Mouse (Mus musculus) erythroblast, embryonic 14.5 days (primary cell): ENCODE measurements around the gene Uncx. TPM values are rescaled to one million over a fixed set of nuclear protein-coding genes. Genes with fewer than 3 reads are reported as not detected.

Experiments
- H3K27me3 ChIP-seq: 2 replicates; pipeline ENCODE4 v1.6.1; 2012; ENCODE audit warnings: inconsistent platforms; ENCODE audit not compliant: control insufficient read depth
- H3K36me3 ChIP-seq: 2 replicates; pipeline ENCODE4 v1.6.1; 2012; ENCODE audit warnings: mild to moderate bottlenecking, inconsistent platforms; ENCODE audit not compliant: control insufficient read depth
- H3K4me1 ChIP-seq: 2 replicates; pipeline ENCODE4 v1.6.1; 2012; ENCODE audit warnings: inconsistent platforms; ENCODE audit not compliant: control insufficient read depth
- H3K4me3 ChIP-seq: replicated peaks from 2 replicates; pipeline ENCODE3; 2012; ENCODE audit warnings: moderate library complexity, mild to moderate bottlenecking, inconsistent platforms
- H3K9me3 ChIP-seq: 2 replicates; pipeline ENCODE4 v1.6.1; 2012; ENCODE audit warnings: low read length, inconsistent platforms, mixed read lengths; ENCODE audit not compliant: control insufficient read depth
- GATA1 ChIP-seq: IDR thresholded peaks from 2 replicates; pipeline ENCODE4 v1.6.1; 2012; ENCODE audit warnings: low read length, inconsistent platforms, mixed read lengths
- TAL1 ChIP-seq: IDR thresholded peaks from 3 replicates; pipeline ENCODE4 v1.6.1; 2012; ENCODE audit warnings: low read length, inconsistent platforms, mixed read lengths
- polyA plus RNA-seq: library from polyadenylated mRNA; stranded (reverse); fragments of >175 nt; gene quantifications from 2 replicates; pipeline ENCODE4 v1.2.3, GENCODE M21; 2012

Gene Uncx
- polyA plus RNA-seq, 1 experiment: not detected

DNA sequence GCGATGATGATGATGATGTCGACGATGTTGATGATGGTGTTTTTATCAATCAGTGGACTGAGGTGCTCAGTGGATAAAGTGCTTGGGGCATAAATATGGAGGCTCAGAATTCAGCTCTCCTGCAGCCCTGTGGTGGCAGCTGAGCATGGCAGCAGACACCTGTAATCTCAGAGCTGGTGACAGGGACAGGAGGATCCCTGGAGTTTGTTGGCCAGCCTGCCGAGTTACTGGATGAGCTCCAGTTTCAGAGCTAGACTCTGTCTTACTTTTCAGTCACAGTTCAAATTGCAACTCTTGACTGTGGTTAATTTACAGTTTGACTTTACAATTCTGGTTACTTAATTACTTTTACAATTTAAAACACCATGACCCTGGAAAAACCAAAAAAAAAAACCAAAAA lies 31.1 kb upstream of the Uncx start:
- Histone ChIP-seq H3K9me3 (0 out of 2 replicates have a peak, but pooled peaks cover 2% of the 10 kb centered on the region), H3K4me1 (peaks cover 3% of the 10 kb centered on the region; the same call in 1 of the 2 replicates), H3K27me3 (peaks cover 14% of the 10 kb centered on the region), H3K4me3 (no peak overlapping the region), H3K36me3 (no peaks in the 10 kb centered on the region)
- TF ChIP-seq TAL1: no peak
- TF ChIP-seq GATA1: no peak

- H3K36me3 ChIP-seq: no peaks in the 10 kb centered on the region
- H3K4me1 ChIP-seq: no peaks in the 10 kb centered on the region
- no peak overlapping the region for H3K4me3 ChIP-seq
- TF ChIP-seq TAL1: no peak
- no peak for TF ChIP-seq GATA1
- peaks cover 7% of the 10 kb centered on the region for H3K27me3 ChIP-seq
- H3K9me3 ChIP-seq: 0 out of 2 replicates have a peak, but pooled peaks cover 2% of the 10 kb centered on the region
Measured at GRCm38 (mm10) chr5:139516281-139516680, 27.0 kb upstream of the Uncx start.

- no peak overlapping the region for H3K4me3 ChIP-seq
- no peaks in the 10 kb centered on the region for H3K9me3 ChIP-seq
- H3K36me3 ChIP-seq: no peaks in the 10 kb centered on the region
- TF ChIP-seq GATA1 (no peak), TAL1 (no peak)
- peaks cover 7% of the 10 kb centered on the region for H3K27me3 ChIP-seq
- no peaks in the 10 kb centered on the region for H3K4me1 ChIP-seq
Measured at GRCm38 (mm10) chr5:139520069-139520834, 23.0 kb upstream of the Uncx start.

DNA sequence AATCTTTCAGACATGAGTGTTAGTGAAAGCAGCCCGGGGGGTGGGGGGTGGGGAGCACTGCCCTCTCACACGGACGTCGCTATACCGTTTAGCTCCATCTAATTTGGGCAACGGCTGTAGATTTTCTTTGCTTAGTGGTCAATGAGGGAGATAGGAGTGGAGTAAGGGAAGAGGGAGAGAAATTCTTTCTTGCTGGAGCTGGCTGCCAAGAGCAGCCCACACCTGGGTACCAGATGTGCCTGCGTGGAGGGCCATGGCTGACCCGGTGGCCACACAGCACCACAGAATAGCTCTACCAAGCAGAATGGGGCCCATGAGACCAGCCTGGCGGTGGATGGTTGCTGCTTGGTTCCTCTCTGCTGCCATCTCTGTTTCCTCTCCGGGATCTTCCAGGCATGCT lies 21.3 kb upstream of the Uncx start:
- Histone ChIP-seq H3K27me3 (peaks cover 3% of the 10 kb centered on the region), H3K36me3 (no peaks in the 10 kb centered on the region), H3K9me3 (no peaks in the 10 kb centered on the region), H3K4me3 (no peak overlapping the region), H3K4me1 (no peaks in the 10 kb centered on the region)
- TF ChIP-seq GATA1: no peak
- no peak for TF ChIP-seq TAL1

DNA sequence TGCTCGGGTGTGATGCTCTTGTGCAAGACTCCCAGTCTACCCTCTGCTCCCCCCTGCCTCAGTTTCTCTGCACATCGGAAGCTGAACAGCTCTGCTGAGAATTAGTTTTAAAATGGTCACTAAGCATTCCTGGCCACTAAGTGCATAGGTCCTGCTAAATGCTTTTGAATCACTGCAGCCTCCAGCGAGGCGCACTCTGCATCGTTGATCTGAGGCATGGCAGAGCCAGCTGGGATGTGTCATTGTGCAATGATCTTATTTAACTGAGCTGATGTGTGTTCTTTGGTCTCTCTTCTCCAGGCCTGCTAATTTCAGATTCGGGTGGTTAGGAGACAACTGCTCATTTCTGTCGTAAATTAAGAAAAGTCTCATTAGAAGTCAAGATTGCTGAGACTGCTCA lies 14.4 kb upstream of the Uncx start:
- Histone ChIP-seq H3K4me1 (no peaks in the 10 kb centered on the region), H3K27me3 (peaks cover 48% of the 10 kb centered on the region)

GRCm38 (mm10) chr5:139535386-139535919 lies 7.8 kb upstream of the Uncx start:
- H3K27me3 ChIP-seq: peaks cover 94% of the 10 kb centered on the region
- no peaks in the 10 kb centered on the region for H3K36me3 ChIP-seq
- H3K9me3 ChIP-seq: peaks cover 7% of the 10 kb centered on the region; the same call in 1 of the 2 replicates
- no peak overlapping the region for H3K4me3 ChIP-seq
- TF ChIP-seq TAL1: no peak
- no peak for TF ChIP-seq GATA1
- no peaks in the 10 kb centered on the region for H3K4me1 ChIP-seq

More for the DNA sequence above, 14.4 kb upstream of the Uncx start:
- TF ChIP-seq TAL1 (no peak), GATA1 (no peak)
- Histone ChIP-seq H3K4me3 (no peak overlapping the region), H3K9me3 (no peaks in the 10 kb centered on the region), H3K36me3 (no peaks in the 10 kb centered on the region)

DNA sequence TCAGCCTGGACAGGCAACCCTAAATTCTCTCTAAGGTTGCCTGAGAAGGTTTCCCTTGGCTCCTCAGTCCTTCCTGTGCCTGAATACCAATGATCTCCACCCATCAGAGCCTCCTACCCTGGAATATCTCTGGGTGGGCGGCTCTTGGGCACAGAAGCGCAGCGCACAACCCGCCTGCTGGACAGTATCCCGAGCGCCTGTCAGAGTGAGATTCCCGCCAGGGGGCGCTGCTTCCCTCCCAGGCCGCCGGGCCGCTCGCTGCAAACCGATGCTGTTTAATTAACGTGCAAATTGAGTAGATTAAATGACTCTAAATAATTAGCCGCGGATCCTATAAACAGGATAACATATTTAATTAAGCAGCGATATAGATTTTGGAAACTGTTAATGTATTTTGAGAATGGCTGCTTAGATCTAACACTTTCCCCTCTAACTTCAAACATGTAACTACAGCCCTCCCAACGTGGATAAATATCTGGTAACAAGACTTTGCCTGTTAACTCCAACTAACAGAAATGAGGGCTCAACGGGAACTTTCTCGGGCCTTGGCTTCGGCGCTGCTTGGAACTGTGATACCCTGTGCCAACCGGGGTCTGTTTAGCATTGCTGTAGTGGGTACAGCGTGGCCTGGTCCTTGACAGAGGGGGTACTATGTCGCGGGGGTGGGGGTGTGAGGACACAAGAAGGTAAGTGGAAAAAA lies 6.9 kb upstream of the Uncx start:
- Histone ChIP-seq H3K27me3 (peaks cover 98% of the 10 kb centered on the region), H3K4me3 (no peak overlapping the region), H3K9me3 (peaks cover 8% of the 10 kb centered on the region; the same call in 1 of the 2 replicates), H3K4me1 (no peaks in the 10 kb centered on the region), H3K36me3 (no peaks in the 10 kb centered on the region)
- no peak for TF ChIP-seq TAL1

DNA sequence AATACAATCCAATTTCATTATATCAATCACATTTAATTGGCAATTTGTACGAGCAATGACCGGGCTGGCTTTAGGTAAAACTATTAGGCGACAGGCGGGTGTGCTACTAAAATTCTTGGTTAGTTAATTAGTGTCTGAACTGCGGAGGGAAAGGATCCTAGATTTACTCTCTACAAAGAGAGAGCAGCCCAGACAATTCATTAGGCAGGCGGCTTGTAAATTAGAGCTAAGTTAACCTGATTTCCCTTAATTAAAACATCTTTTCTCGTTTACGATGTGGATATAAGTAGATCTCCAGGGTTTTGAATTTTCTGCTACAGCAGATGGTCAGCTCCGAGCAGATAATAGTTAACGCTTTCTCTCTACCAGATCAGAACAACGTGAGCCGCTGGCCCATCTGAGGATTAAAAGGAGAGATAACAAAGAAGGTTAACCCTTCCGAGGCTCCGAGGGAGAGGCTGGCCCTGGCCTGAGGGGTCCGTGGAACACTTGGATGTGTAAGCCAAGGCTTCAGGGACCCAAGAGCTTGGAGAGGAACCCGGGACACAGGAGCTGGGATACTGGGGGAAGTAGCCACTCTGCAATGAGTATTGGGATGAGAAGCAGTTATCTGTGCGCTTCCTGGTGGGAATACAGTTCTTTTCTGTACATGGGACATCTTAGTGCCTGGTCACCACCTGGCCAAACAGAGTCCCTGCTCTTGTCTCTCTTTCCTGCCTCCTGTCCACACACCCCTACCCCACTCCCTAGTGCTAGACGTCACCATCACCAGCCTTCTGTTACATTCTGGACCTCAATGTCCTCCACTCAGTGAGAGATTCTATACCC lies 6.2 kb upstream of the Uncx start:
- no peak overlapping the region for H3K4me3 ChIP-seq
- peaks cover 99% of the 10 kb centered on the region for H3K27me3 ChIP-seq
- no peaks in the 10 kb centered on the region for H3K4me1 ChIP-seq
- no peaks in the 10 kb centered on the region for H3K36me3 ChIP-seq
- H3K9me3 ChIP-seq: peaks cover 8% of the 10 kb centered on the region; the same call in 1 of the 2 replicates
- no peak for TF ChIP-seq TAL1
- TF ChIP-seq GATA1: no peak

DNA sequence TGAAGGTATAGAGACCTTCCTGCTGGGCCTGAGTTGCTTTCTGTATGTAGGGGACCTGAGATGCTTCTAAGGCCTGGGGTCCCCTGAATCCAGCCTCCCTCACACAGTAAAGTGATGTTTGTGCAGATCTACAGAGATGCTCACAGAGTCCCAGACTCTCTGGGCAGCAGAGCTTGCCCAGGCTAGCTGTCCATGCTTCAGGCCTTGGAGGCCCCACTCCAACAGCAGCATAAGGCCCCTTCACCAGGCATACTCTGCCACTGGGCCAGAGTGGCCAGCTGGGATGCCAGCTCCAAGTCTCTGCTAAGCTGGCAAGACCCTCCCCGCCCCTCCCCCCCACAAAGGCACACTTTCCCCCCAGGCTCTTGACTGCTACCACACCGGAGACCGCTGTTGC lies 5.6 kb upstream of the Uncx start:
- H3K27me3 ChIP-seq: peaks cover 99% of the 10 kb centered on the region
- H3K36me3 ChIP-seq: no peaks in the 10 kb centered on the region
- H3K9me3 ChIP-seq: peaks cover 10% of the 10 kb centered on the region; the same call in 1 of the 2 replicates
- no peak overlapping the region for H3K4me3 ChIP-seq
- no peak for TF ChIP-seq GATA1
- TF ChIP-seq TAL1: no peak
- H3K4me1 ChIP-seq: no peaks in the 10 kb centered on the region
